Mouse (Mus musculus) cerebellum, adult 2 months (tissue): ENCODE results near the gene Ahsa1. TPM values are rescaled to one million over a fixed set of nuclear protein-coding genes. Genes with fewer than 3 reads are reported as not detected.
A peak's percentile ranks its signal among the peaks of the same experiment; 100 is the strongest.

Source experiments
- DNase-seq, 2 experiments: peaks; one replicate each; pipeline ENCODE4 v3.0.0; 2021
- H3K27ac ChIP-seq: fragments of 200-500 bp; 2 replicates; pipeline ENCODE4 v1.5.1; 2012; ENCODE audit warnings: low read length, control low read depth, inconsistent platforms; ENCODE audit not compliant: insufficient read depth
- H3K27me3 ChIP-seq: fragments of 200-500 bp; 2 replicates; pipeline ENCODE4 v1.6.1; 2012; ENCODE audit warnings: inconsistent platforms, mild to moderate bottlenecking, low read length, moderate library complexity; ENCODE audit not compliant: control insufficient read depth, insufficient read depth
- H3K4me1 ChIP-seq: fragments of 200-500 bp; 2 replicates; pipeline ENCODE4 v1.6.1; 2011; ENCODE audit warnings: low read length; ENCODE audit not compliant: control insufficient read depth, insufficient read depth
- H3K4me3 ChIP-seq: fragments of 200-500 bp; replicated peaks from 2 replicates; pipeline ENCODE3; 2011; ENCODE audit warnings: mild to moderate bottlenecking, low read depth, low read length, control low read depth; ENCODE audit not compliant: insufficient read depth
- CTCF ChIP-seq: fragments of 200-500 bp; IDR thresholded peaks from 2 replicates; pipeline ENCODE4 v1.5.1; 2011; ENCODE audit warnings: low read depth, mild to moderate bottlenecking, control low read depth, low read length, moderate library complexity, borderline replicate concordance; ENCODE audit not compliant: insufficient read depth
- POLR2A ChIP-seq: fragments of 200-500 bp; IDR thresholded peaks from 2 replicates; pipeline ENCODE4 v1.6.1; 2011; ENCODE audit warnings: low read length, control low read depth, borderline replicate concordance; ENCODE audit not compliant: insufficient read depth
- WGBS: fragments of 180-500 bp; shearing (Covaris S2); methylation state at CpG from one replicate; pipeline ENCODE4 v1.1.7; 2018; 5-methylcytosine and 5-hydroxymethylcytosine counted together
- polyA plus RNA-seq: library from polyadenylated mRNA; depleted of rRNA; stranded (reverse); fragments of >200 nt; gene quantifications from 2 replicates; pipeline ENCODE4 v1.2.3, GENCODE M21; 2012; rRNA removed

Gene Ahsa1
- 238 and 246 TPM in 2 replicates for polyA plus RNA-seq

DNA sequence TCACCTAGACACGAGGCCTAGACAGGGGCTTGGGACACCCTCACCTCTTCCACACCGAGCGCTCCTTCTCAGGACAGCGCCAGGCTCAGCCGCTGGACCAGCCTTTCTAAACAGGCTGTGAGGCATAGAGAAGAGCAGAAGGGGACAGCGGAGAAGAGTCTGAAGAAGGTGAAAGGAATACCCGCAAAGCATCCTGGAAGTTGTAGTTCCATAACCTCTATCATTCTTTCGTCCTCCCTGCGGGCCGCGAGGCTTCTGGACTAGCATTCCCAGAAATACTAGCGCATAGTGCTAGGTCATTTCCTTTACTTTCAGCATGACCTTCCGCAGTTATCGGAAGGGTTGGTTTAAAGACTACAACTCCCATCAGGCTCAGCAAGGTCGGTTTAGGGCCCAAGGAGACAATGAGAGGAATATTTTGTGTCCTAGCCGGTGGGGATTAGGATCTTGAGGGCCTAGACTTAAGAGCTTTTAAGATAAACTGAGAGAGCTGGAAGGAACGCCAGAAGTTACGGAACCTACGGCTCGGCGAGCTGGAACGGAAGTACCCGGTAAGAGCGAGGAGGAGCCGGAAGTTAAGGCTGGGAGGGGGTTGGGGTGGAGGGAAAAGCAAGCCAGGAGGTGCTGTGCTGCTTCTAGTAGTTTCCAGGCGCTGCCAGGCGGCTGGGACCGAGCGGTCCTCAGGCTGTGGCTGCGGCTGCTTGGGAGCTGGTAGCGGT is at the start of gene Ahsa1, which contains the start of gene Vipas39:
Gene Ahsa1, plus strand, starts transcription at position 372 of the 719 bp plus-strand sequence.
Gene Vipas39, minus strand, starts transcription at position 149 of the 719 bp plus-strand sequence.
- no peaks in the 10 kb centered on the region for H3K27me3 ChIP-seq
- peak; percentile 94 for TF ChIP-seq POLR2A
- no peak for TF ChIP-seq CTCF
- H3K4me3 ChIP-seq, result peak within 1 kb of the TSS; percentile 78
- H3K4me1 ChIP-seq, result peaks cover 5% of the 10 kb centered on the region; the same call in 1 of the 2 replicates
- H3K27ac ChIP-seq, result peak within 1 kb of the TSS; percentile 63
- under 1% methylated on average over 31 of the region's 31 CpGs for WGBS
- peak; percentile 92 to 96 for DNase-seq

DNA sequence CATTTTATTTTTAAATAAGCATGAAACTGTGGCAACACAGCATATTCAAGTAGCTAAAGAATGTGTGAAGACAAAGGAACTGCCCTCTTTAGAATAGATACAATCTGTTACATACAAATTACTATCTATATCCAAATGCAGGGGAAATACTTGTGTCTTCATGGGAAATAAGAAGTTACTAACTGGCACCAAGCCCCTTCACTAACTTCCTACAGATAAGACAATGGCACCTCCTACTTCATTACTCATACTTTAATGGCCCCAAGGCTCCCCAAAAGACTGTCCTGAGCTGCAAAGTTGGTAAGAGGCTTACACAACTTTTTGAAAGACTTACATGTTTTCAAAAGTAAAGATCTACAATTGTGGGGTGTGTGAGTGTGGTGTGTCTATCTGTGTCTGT is 48.7 kb upstream of the Ahsa1 start:
- TF ChIP-seq POLR2A (no peak), CTCF (no peak)
- no peak overlapping the region for H3K27ac ChIP-seq
- no peak overlapping the region for H3K4me3 ChIP-seq
- H3K4me1 ChIP-seq, result no peaks in the 10 kb centered on the region
- H3K27me3 ChIP-seq, result no peaks in the 10 kb centered on the region
- no peak for DNase-seq

DNA sequence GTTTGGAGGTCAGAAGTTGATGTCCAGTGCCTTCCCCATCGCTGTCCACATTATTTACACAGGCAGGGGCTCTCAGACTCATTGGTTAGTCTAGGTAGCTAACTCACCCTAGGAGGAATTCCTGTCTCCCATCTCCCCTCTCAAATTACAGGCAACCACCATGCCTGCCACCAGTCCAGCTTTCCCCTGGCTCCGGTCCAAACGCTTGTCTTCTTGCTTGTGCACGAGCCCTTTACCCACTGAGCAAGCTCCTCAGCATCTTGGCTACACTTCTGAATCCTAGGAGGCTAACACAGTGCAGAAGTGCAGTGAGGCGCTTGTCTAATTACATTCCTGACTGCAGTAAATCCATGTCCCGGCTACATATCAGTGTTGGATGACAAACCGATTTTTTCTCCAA is 46.9 kb upstream of the Ahsa1 start:
- no peak for DNase-seq
- Histone ChIP-seq H3K27me3 (no peaks in the 10 kb centered on the region), H3K4me3 (no peak overlapping the region), H3K27ac (no peak overlapping the region), H3K4me1 (no peaks in the 10 kb centered on the region)
- WGBS, result 22% methylated on average over 7 of the region's 7 CpGs
- TF ChIP-seq CTCF (no peak), POLR2A (no peak)

DNA sequence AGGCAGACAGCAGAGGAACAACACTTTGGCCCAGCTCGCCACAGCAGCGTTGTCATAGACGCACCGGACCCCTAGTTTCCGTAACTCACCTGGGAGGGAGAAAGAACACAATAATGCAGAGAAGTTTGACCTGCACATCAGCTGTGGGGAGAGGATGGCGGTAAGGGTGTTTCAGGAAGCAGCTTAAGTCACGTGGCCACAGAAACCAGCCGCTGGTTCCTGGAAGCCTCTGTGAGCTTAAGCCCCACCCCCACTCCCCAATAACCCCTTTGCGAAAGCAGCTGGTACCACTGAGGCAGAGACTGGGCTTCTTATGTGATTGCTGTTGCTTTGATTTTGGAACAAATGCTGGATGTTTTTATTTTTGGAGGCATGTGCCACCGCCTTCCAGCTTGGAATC is 41.3 kb upstream of the Ahsa1 start:
- TF ChIP-seq CTCF, result no peak
- TF ChIP-seq POLR2A, result no peak
- Histone ChIP-seq H3K27me3 (no peaks in the 10 kb centered on the region), H3K27ac (no peak overlapping the region), H3K4me3 (no peak overlapping the region), H3K4me1 (no peaks in the 10 kb centered on the region)
- WGBS, result 82% methylated on average over 10 of the region's 10 CpGs
- DNase-seq, result no peak

DNA sequence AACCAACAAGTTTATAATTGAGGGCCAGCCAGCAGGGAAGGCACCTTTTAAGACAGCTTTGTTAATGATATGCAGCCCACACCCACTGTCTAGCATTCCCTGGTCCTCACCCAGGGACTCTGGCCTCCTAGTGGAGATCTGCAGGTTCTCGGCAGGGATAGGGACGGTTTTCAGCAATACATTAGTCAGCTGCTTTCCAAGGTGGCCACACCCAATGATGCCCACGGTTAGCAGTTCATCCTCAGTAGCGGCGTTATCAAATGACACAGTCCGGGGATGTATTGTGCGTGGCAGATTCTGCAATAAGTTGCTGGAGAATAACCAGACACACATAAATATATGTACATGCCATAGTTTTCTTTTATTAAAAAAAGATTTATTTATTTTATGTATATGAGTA is 39.5 kb upstream of the Ahsa1 start:
- WGBS, result 76% methylated on average over 7 of the region's 7 CpGs
- DNase-seq, result no peak
- no peak overlapping the region for H3K27ac ChIP-seq

DNA sequence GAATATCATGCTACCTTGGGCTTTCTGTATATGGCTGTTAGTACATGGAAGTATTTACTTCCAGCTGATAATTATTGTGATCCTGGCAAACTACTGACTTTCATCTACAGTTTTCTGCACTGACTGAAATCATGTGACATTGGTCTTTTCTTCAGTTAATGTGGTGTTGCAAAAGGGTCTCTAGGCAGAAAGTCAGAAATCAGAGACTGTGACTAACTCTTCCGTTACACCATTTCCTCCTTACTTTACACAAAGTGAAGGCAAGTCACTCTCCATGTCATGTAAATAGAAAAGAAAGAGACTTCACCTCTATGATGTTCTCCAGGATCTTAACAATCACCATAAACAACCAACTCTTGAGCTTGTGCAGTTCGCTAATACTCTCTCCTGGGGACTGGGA is 36.6 kb upstream of the Ahsa1 start:
- Histone ChIP-seq H3K4me3 (no peak overlapping the region), H3K27me3 (no peaks in the 10 kb centered on the region), H3K27ac (no peak overlapping the region), H3K4me1 (no peaks in the 10 kb centered on the region)
- TF ChIP-seq POLR2A, result no peak
- no peak for TF ChIP-seq CTCF
- DNase-seq, result no peak
- 92% methylated on average over 2 of the region's 2 CpGs for WGBS

More for the DNA sequence above, 39.5 kb upstream of the Ahsa1 start:
- no peak overlapping the region for H3K4me3 ChIP-seq
- H3K4me1 ChIP-seq, result no peaks in the 10 kb centered on the region
- TF ChIP-seq POLR2A, result no peak
- TF ChIP-seq CTCF, result no peak
- no peaks in the 10 kb centered on the region for H3K27me3 ChIP-seq

DNA sequence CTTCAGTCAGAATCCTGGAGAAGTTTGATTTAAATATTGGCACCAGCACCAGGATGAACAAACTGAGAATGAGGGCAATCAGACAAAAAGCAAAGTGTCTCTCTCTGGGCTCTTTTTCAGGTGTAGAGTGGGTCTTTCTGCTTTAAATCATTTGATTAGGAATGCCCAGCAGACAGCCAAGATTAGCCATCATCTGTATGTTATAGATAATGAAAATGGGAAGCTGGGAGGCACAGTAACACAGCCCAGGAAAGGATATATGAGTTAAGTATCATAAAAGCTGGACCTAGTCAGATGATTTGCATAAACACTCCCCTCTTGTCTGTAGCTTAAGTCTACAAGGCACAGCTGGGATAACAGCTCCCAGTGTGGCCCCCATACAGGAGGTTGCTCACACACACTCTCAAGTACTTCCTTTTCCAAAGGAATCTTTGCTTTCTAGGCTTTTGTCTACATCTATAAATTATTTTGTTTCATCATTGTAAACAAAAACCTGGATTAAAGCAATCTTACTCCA is 35.8 kb upstream of the Ahsa1 start:
- no peak overlapping the region for H3K4me3 ChIP-seq
- TF ChIP-seq CTCF (no peak), POLR2A (no peak)
- H3K27ac ChIP-seq, result no peak overlapping the region
- DNase-seq, result no peak
- no peaks in the 10 kb centered on the region for H3K27me3 ChIP-seq
- H3K4me1 ChIP-seq, result no peaks in the 10 kb centered on the region

DNA sequence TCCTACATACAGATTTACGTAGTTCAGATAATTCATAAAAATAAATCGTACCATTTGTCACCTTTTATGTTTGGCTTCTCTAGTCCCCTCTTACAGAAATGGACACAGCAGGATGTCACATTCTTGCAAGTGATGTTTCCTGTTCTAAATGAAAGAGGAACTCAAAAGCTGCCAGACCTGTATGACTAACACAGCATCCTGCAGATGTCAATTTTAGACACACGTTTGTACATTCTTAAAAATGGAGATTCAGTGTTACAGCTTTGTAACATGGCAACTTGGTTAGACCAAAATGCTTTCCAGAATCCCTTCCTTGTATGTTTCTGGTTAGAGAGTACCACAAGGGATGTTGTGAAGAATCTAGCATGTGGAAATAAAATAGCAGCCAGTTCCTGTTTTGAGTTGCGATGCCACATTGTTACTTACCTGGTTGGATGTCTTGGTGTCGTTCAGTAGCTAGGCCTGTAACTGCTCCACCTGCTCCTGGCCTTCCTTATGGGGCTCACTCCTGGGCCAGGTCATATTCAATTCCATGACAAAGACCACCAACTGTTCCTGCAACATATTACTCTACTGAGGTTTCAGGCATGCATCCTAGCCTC is 29.3 kb upstream of the Ahsa1 start:
- H3K4me3 ChIP-seq, result no peak overlapping the region
- DNase-seq, result no peak
- no peaks in the 10 kb centered on the region for H3K4me1 ChIP-seq
- 81% methylated on average over 5 of the region's 5 CpGs for WGBS
- H3K27me3 ChIP-seq, result no peaks in the 10 kb centered on the region
- no peak overlapping the region for H3K27ac ChIP-seq
- TF ChIP-seq POLR2A, result no peak
- TF ChIP-seq CTCF, result no peak
